Mouse (Mus musculus) midbrain, embryonic 15.5 days (tissue): ENCODE results near the gene Rbfox2. TPM values are rescaled to one million over a fixed set of nuclear protein-coding genes. Genes with fewer than 3 reads are reported as not detected.

Experiments used
- ATAC-seq: fragments of 200-750 bp; cut with Nextera tagmentation; replicated peaks from 2 replicates; pipeline ENCODE4 v1.8.0; 2017; ENCODE audit warnings: moderate TSS enrichment
- H3K27ac ChIP-seq: fragments of 300-500 bp; sonication (generic); 2 replicates; pipeline ENCODE4 v1.5.1; 2015; ENCODE audit warnings: mild to moderate bottlenecking, inconsistent platforms
- H3K27me3 ChIP-seq: fragments of 300-500 bp; sonication (generic); replicated peaks from 2 replicates; pipeline ENCODE4 v1.6.1; 2015; ENCODE audit warnings: inconsistent platforms
- H3K36me3 ChIP-seq: fragments of 300-500 bp; sonication (generic); replicated peaks from 2 replicates; pipeline ENCODE4 v1.6.1; 2015; ENCODE audit warnings: inconsistent platforms
- H3K4me1 ChIP-seq: fragments of 300-500 bp; sonication (generic); 2 replicates; pipeline ENCODE4 v1.6.1; 2015; ENCODE audit warnings: inconsistent platforms
- H3K4me2 ChIP-seq: fragments of 300-500 bp; sonication (generic); 2 replicates; pipeline ENCODE4 v1.6.1; 2015; ENCODE audit warnings: inconsistent platforms, mild to moderate bottlenecking, moderate library complexity
- H3K4me3 ChIP-seq: fragments of 300-500 bp; sonication (generic); 2 replicates; pipeline ENCODE4 v1.5.1; 2015; ENCODE audit warnings: mild to moderate bottlenecking, inconsistent platforms
- H3K9ac ChIP-seq: fragments of 300-500 bp; sonication (generic); 2 replicates; pipeline ENCODE4 v1.6.1; 2015; ENCODE audit warnings: mild to moderate bottlenecking, inconsistent platforms
- H3K9me3 ChIP-seq: fragments of 300-500 bp; sonication (generic); 2 replicates; pipeline ENCODE4 v1.6.1; 2016; ENCODE audit warnings: inconsistent platforms
- WGBS: fragments of 180-500 bp; shearing (Covaris S2); methylation state at CpG from one replicate; pipeline ENCODE4 v1.1.7; 2015; ENCODE audit warnings: mixed read lengths; 5-methylcytosine and 5-hydroxymethylcytosine counted together
- polyA plus RNA-seq: library from polyadenylated mRNA; unstranded; fragments of >200 nt; fragmentation: Nextera tagmentation; extraction: Ambion mirVana; gene quantifications from 2 replicates; pipeline ENCODE4 v1.2.1, GENCODE M21; 2015

Gene Rbfox2
- polyA plus RNA-seq, 1 experiment from 2014 or later, result 185 TPM

GRCm38 (mm10) chr15:77323226-77323625, 16.4 kb upstream of the Rbfox2 start:
- no peak overlapping the region for H3K27ac ChIP-seq
- 89% methylated on average over 10 of the region's 10 CpGs for WGBS
- H3K27me3 ChIP-seq, result no peaks in the 10 kb centered on the region
- no peaks in the 10 kb centered on the region for H3K36me3 ChIP-seq
- no peak overlapping the region for H3K9ac ChIP-seq
- H3K9me3 ChIP-seq, result no peaks in the 10 kb centered on the region
- H3K4me1 ChIP-seq, result no peaks in the 10 kb centered on the region
- no peak for ATAC-seq
- no peak overlapping the region for H3K4me3 ChIP-seq
- no peak overlapping the region for H3K4me2 ChIP-seq

- no peaks in the 10 kb centered on the region for H3K9me3 ChIP-seq
- no peaks in the 10 kb centered on the region for H3K27me3 ChIP-seq
- whole genome bisulfite sequencing, result 40% methylated on average over 6 of the region's 6 CpGs
- no peak overlapping the region for H3K9ac ChIP-seq
- H3K4me1 ChIP-seq, result peaks cover 4% of the 10 kb centered on the region; the same call in 1 of the 2 replicates
- ATAC-seq, result no peak
- no peak overlapping the region for H3K4me2 ChIP-seq
- no peaks in the 10 kb centered on the region for H3K36me3 ChIP-seq
- H3K27ac ChIP-seq, result no peak overlapping the region
- H3K4me3 ChIP-seq, result no peak overlapping the region
These were observed 6.9 kb upstream of the Rbfox2 start for GRCm38 (mm10) chr15:77313701-77314100.

- 92% methylated on average over 7 of the region's 7 CpGs for WGBS
These were observed 6.0 kb upstream of the Rbfox2 start for GRCm38 (mm10) chr15:77312796-77313195.

GRCm38 (mm10) chr15:77307767-77308495, 1.1 kb upstream of the Rbfox2 start:
- no peak overlapping the region for H3K4me2 ChIP-seq
- no peak overlapping the region for H3K27ac ChIP-seq
- 89% methylated on average over 4 of the region's 4 CpGs for WGBS

More at GRCm38 (mm10) chr15:77312796-77313195, 6.0 kb upstream of the Rbfox2 start:
- Histone ChIP-seq H3K36me3 (no peaks in the 10 kb centered on the region), H3K27ac (no peak overlapping the region), H3K9me3 (no peaks in the 10 kb centered on the region), H3K4me1 (peaks cover 4% of the 10 kb centered on the region), H3K4me2 (no peak overlapping the region), H3K27me3 (no peaks in the 10 kb centered on the region), H3K4me3 (no peak overlapping the region), H3K9ac (no peak overlapping the region)
- ATAC-seq, result no peak

GRCm38 (mm10) chr15:77305852-77306546, 805 bp downstream of the Rbfox2 start:
- Histone ChIP-seq H3K4me3 (peak overlapping the region; percentile 96), H3K9ac (peak overlapping the region; percentile 81), H3K27ac (peak overlapping the region; percentile 98), H3K4me2 (peak overlapping the region; percentile 74), H3K9me3 (no peaks in the 10 kb centered on the region), H3K27me3 (no peaks in the 10 kb centered on the region), H3K4me1 (peaks cover 30% of the 10 kb centered on the region), H3K36me3 (no peaks in the 10 kb centered on the region)
- WGBS, result under 1% methylated on average over 49 of the region's 54 CpGs
- ATAC-seq, result peak; percentile 40; the same call in 1 of the 2 replicates

More at GRCm38 (mm10) chr15:77307767-77308495, 1.1 kb upstream of the Rbfox2 start:
- H3K4me1 ChIP-seq, result peaks cover 30% of the 10 kb centered on the region
- H3K9me3 ChIP-seq, result no peaks in the 10 kb centered on the region
- H3K4me3 ChIP-seq, result no peak overlapping the region; the same call in 1 of the 2 replicates
- ATAC-seq, result no peak
- no peak overlapping the region for H3K9ac ChIP-seq
- no peaks in the 10 kb centered on the region for H3K36me3 ChIP-seq
- H3K27me3 ChIP-seq, result no peaks in the 10 kb centered on the region

GRCm38 (mm10) chr15:77304960-77305359, 1.8 kb downstream of the Rbfox2 start:
- Histone ChIP-seq H3K4me1 (peaks cover 30% of the 10 kb centered on the region), H3K4me3 (peak overlapping the region; percentile 96), H3K36me3 (no peaks in the 10 kb centered on the region), H3K27ac (peak overlapping the region; percentile 23; the same call in 1 of the 2 replicates), H3K4me2 (peak overlapping the region; percentile 74), H3K9me3 (no peaks in the 10 kb centered on the region), H3K27me3 (no peaks in the 10 kb centered on the region), H3K9ac (peak overlapping the region; percentile 81)
- WGBS, result 11% methylated on average over 3 of the region's 3 CpGs
- ATAC-seq, result no peak

- peaks cover 24% of the 10 kb centered on the region for H3K4me1 ChIP-seq
- ATAC-seq, result no peak
- WGBS, result 74% methylated on average over 6 of the region's 6 CpGs
These were observed 5.7 kb downstream of the Rbfox2 start for GRCm38 (mm10) chr15:77301122-77301521.

GRCm38 (mm10) chr15:77298564-77298963, 8.2 kb downstream of the Rbfox2 start:
- no peaks in the 10 kb centered on the region for H3K36me3 ChIP-seq
- H3K4me3 ChIP-seq, result no peak overlapping the region
- no peak overlapping the region for H3K27ac ChIP-seq
- peaks cover 4% of the 10 kb centered on the region for H3K4me1 ChIP-seq
- no peaks in the 10 kb centered on the region for H3K9me3 ChIP-seq
- WGBS, result 75% methylated on average over 3 of the region's 3 CpGs
- no peaks in the 10 kb centered on the region for H3K27me3 ChIP-seq
- no peak overlapping the region for H3K9ac ChIP-seq
- no peak for ATAC-seq
- H3K4me2 ChIP-seq, result no peak overlapping the region

More at GRCm38 (mm10) chr15:77301122-77301521, 5.7 kb downstream of the Rbfox2 start:
- Histone ChIP-seq H3K9ac (no peak overlapping the region), H3K36me3 (no peaks in the 10 kb centered on the region), H3K27me3 (no peaks in the 10 kb centered on the region), H3K27ac (no peak overlapping the region), H3K4me3 (no peak overlapping the region), H3K9me3 (no peaks in the 10 kb centered on the region), H3K4me2 (no peak overlapping the region)

- Histone ChIP-seq H3K27me3 (no peaks in the 10 kb centered on the region), H3K9me3 (no peaks in the 10 kb centered on the region), H3K36me3 (no peaks in the 10 kb centered on the region), H3K4me2 (no peak overlapping the region), H3K4me3 (no peak overlapping the region), H3K27ac (no peak overlapping the region), H3K9ac (no peak overlapping the region), H3K4me1 (0 out of 2 replicates have a peak, but pooled peaks cover 4% of the 10 kb centered on the region)
- ATAC-seq, result no peak
- 68% methylated on average over 2 of the region's 2 CpGs for WGBS
These were observed 10.2 kb downstream of the Rbfox2 start for GRCm38 (mm10) chr15:77296635-77297034.

- 93% methylated on average over 3 of the region's 3 CpGs for WGBS
- Histone ChIP-seq H3K4me1 (0 out of 2 replicates have a peak, but pooled peaks cover 4% of the 10 kb centered on the region), H3K4me3 (no peak overlapping the region), H3K9me3 (no peaks in the 10 kb centered on the region), H3K9ac (no peak overlapping the region), H3K27me3 (no peaks in the 10 kb centered on the region), H3K27ac (no peak overlapping the region), H3K36me3 (no peaks in the 10 kb centered on the region), H3K4me2 (no peak overlapping the region)
- ATAC-seq, result no peak
These were observed 13.3 kb downstream of the Rbfox2 start for GRCm38 (mm10) chr15:77293493-77293892.

- H3K4me2 ChIP-seq, result no peak overlapping the region
- H3K36me3 ChIP-seq, result no peaks in the 10 kb centered on the region
- no peak overlapping the region for H3K27ac ChIP-seq
- no peaks in the 10 kb centered on the region for H3K27me3 ChIP-seq
- H3K9ac ChIP-seq, result no peak overlapping the region
- 70% methylated on average over 6 of the region's 6 CpGs for WGBS
- no peak overlapping the region for H3K4me3 ChIP-seq
- 0 out of 2 replicates have a peak, but pooled peaks cover 4% of the 10 kb centered on the region for H3K4me1 ChIP-seq
- ATAC-seq, result no peak
- no peaks in the 10 kb centered on the region for H3K9me3 ChIP-seq
These were observed 14.4 kb downstream of the Rbfox2 start for GRCm38 (mm10) chr15:77292381-77292780.

- no peak for ATAC-seq
- Histone ChIP-seq H3K4me1 (0 out of 2 replicates have a peak, but pooled peaks cover 4% of the 10 kb centered on the region), H3K27ac (no peak overlapping the region), H3K36me3 (no peaks in the 10 kb centered on the region), H3K4me3 (no peak overlapping the region), H3K9me3 (no peaks in the 10 kb centered on the region), H3K27me3 (no peaks in the 10 kb centered on the region), H3K4me2 (no peak overlapping the region), H3K9ac (no peak overlapping the region)
- WGBS, result 75% methylated on average over 7 of the region's 7 CpGs
These were observed 15.3 kb downstream of the Rbfox2 start for GRCm38 (mm10) chr15:77291471-77291870.
